Mouse (Mus musculus) heart, postnatal 36 days (tissue): ENCODE measurements around the gene Flot1. TPM values are rescaled to one million over a fixed set of nuclear protein-coding genes. Genes with fewer than 3 reads are reported as not detected.

Experiments
- DNase-seq, 2 experiments: peaks; one replicate each; pipeline ENCODE4 v3.0.0; 2021 to 2022
- intact Hi-C: fragments of 180-260 bp; cut with DNase I; formaldehyde crosslinking; loops from one replicate; pipeline ENCODE4 v1.15.1; 2025
- total RNA-seq, 2 experiments: library from RNA; stranded (reverse); gene quantifications; 2 replicates each; pipeline ENCODE4 v1.2.3; 2021

Flot1 gene
- 100 to 1,000 TPM; 154 to 159 TPM for total RNA-seq

- DNase-seq: peak; percentile 87 to 89
- intact Hi-C loops: no loop called here
These were observed at the start of gene Flot1 for GRCm38 (mm10) chr17:35822964-35823937. Flot1 (plus strand) TSS chr17:35823230.

- DNase-seq: peak; percentile 85 to 89
- intact Hi-C loops: no loop called here
These were observed 46.0 kb upstream of the Flot1 start for GRCm38 (mm10) chr17:35776811-35777609.

GRCm38 (mm10) chr17:35778965-35779364, 44.1 kb upstream of the Flot1 start:
- DNase-seq: no peak
- intact Hi-C loops: no loop called here

GRCm38 (mm10) chr17:35779466-35780205, 43.4 kb upstream of the Flot1 start:
- intact Hi-C loops: no loop called here
- DNase-seq: no peak

- intact Hi-C loops: no loop called here
- no peak for DNase-seq
These were observed 42.7 kb upstream of the Flot1 start for GRCm38 (mm10) chr17:35780362-35780761.

- no peak for DNase-seq
- intact Hi-C loops: no loop called here
These were observed 40.6 kb upstream of the Flot1 start for GRCm38 (mm10) chr17:35782398-35782797.

GRCm38 (mm10) chr17:35782924-35783323, 40.1 kb upstream of the Flot1 start:
- intact Hi-C loops: no loop called here
- DNase-seq: no peak

- peak in 1 of 2 experiments; percentile 31 for DNase-seq
- intact Hi-C loops: loop anchor here (2.0 kb wide), 1 partner anchor 27 kb away; no protein-coding TSS in a partner anchor
These were observed 39.1 kb upstream of the Flot1 start for GRCm38 (mm10) chr17:35783944-35784343.

- no peak for DNase-seq
- intact Hi-C loops: loop anchor here (2.0 kb wide), 1 partner anchor 26 kb away; no protein-coding TSS in a partner anchor
These were observed 37.9 kb upstream of the Flot1 start for GRCm38 (mm10) chr17:35785140-35785539.

GRCm38 (mm10) chr17:35787493-35787892, 35.5 kb upstream of the Flot1 start:
- intact Hi-C loops: loop anchor here (2.0 kb wide), 1 partner anchor 17 kb away; no protein-coding TSS in a partner anchor
- no peak for DNase-seq

- no peak for DNase-seq
- intact Hi-C loops: no loop called here
These were observed 35.0 kb upstream of the Flot1 start for GRCm38 (mm10) chr17:35788025-35788424.

GRCm38 (mm10) chr17:35790933-35791332, 32.1 kb upstream of the Flot1 start:
- no peak for DNase-seq
- intact Hi-C loops: no loop called here

- intact Hi-C loops: no loop called here
These were observed 30.2 kb upstream of the Flot1 start for GRCm38 (mm10) chr17:35792837-35793236.

GRCm38 (mm10) chr17:35795099-35795498, 27.9 kb upstream of the Flot1 start:
- intact Hi-C loops: no loop called here
- DNase-seq: no peak

More at GRCm38 (mm10) chr17:35792837-35793236, 30.2 kb upstream of the Flot1 start:
- DNase-seq: no peak

GRCm38 (mm10) chr17:35795656-35796055, 27.4 kb upstream of the Flot1 start:
- intact Hi-C loops: no loop called here
- DNase-seq: no peak

GRCm38 (mm10) chr17:35796835-35797234, 26.2 kb upstream of the Flot1 start:
- no peak for DNase-seq
- intact Hi-C loops: no loop called here

GRCm38 (mm10) chr17:35800905-35801304, 22.1 kb upstream of the Flot1 start:
- intact Hi-C loops: no loop called here
- DNase-seq: no peak

- intact Hi-C loops: no loop called here
- no peak for DNase-seq
These were observed 20.0 kb upstream of the Flot1 start for GRCm38 (mm10) chr17:35803020-35803419.

GRCm38 (mm10) chr17:35803858-35804399, 19.1 kb upstream of the Flot1 start:
- no peak for DNase-seq
- intact Hi-C loops: loop anchor here (2.0 kb wide), 1 partner anchor 17 kb away; no protein-coding TSS in a partner anchor

- DNase-seq: peak; percentile 61 to 73
- intact Hi-C loops: no loop called here
These were observed 15.0 kb upstream of the Flot1 start for GRCm38 (mm10) chr17:35808073-35808472.
